ENCODE assay signal across 12 mouse cellular contexts in the genomic region with DNA sequence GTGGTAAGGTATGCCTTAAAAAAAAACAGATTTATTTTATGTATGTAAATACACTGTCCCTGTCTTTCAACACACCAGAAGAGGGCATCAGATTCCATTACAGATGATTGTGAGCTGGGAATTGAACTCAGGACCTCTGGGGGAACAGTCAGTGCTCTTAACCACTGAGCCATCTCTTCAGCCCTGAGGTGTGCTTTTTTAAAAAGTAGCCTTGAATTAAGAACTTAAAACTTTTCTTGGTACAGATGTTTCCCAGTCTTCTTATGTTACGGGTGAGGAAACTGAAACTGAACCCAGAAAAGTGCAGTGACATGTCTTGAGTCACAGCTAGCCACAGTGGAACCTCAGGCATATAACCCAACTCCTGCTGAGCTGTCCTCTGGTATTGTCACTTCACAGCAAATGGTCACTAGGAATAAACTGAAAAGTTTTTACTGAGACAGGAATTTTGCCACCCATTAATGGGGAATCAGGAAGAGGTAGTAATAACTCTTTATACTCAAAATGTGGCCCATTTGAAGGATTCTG. TPM values are rescaled to one million over a fixed set of nuclear protein-coding genes. Genes with fewer than 3 reads are reported as not detected.
DNase-seq lines count a peak whose midpoint lies in the region; ATAC-seq and TF ChIP-seq lines count a peak whose summit lies in the region.
"Had no signal": no experiment of that assay in that cellular context is flagged by ENCODE, and none has a peak within 500 bp of the region (broad histone marks: within the 10 kb centered on the region; RNA-seq: fewer than 3 reads in every experiment).

No protein-coding gene starts in this region.

- DNase-seq in liver, adult 2 months (ENCODE audit: extremely low read depth, low read depth, low spot score), result no peak
- DNase-seq in liver (no peak), MEL (ENCODE audit: low read depth, low spot score) (no peak)
- DNase-seq in T-cell, adult 2 months (ENCODE audit: low spot score), result no peak
- DNase-seq in right cerebral cortex, adult 18-20 months, result no peak
- DNase-seq: adrenal gland, postnatal 10 days; cerebellum, adult 11-12 months; gastrocnemius, postnatal 25 days had no signal

- peaks cover 5% of the 10 kb centered on the region; the same call in 1 of the 2 replicates for H3K4me1 ChIP-seq in liver, adult 2 months (ENCODE audit: control insufficient read depth, insufficient read depth, low read length)
- no peaks in the 10 kb centered on the region; a peak in 1 of 4 replicates for H3K4me1 ChIP-seq in MEL (ENCODE audit: control insufficient read depth in 1 of 2, insufficient read depth in 2 of 2, low read length in 2 of 2)
- H3K4me1 ChIP-seq: forebrain, embryonic 10.5 days; neural tube, embryonic 13.5 days had no signal

- peaks cover 6% of the 10 kb centered on the region; the same call in 1 of the 2 replicates for H3K79me2 ChIP-seq in liver, adult 2 months (ENCODE audit: control insufficient read depth, insufficient read depth, low read length)
- H3K79me2 ChIP-seq in MEL (ENCODE audit: control insufficient read depth, insufficient read depth, low read length, poor library complexity) (no peaks in the 10 kb centered on the region; the same call in 1 of the 2 replicates), macrophage (ENCODE audit: inconsistent target) (no peaks in the 10 kb centered on the region)

- ATAC-seq in erythroid progenitor cell, adult 5-6 weeks (replicated peaks; ENCODE audit: low FRiP score, poor library complexity, severe bottlenecking), result peak; percentile 22

- no peak for TF ChIP-seq EP300 in MEL (IDR thresholded peaks at IDR 0.05; ENCODE audit: low read depth in 1 of 2, low read length in 2 of 2)

- TF ChIP-seq CTCF in liver, adult 2 months (IDR thresholded peaks at IDR 0.05; ENCODE audit: low read depth, low read length), result no peak
- TF ChIP-seq CTCF in MEL (IDR thresholded peaks at IDR 0.05 in 2 of 3, conservative IDR thresholded peaks at IDR 0.05 in 1 of 3; ENCODE audit: control insufficient read depth in 1 of 3, insufficient read depth in 1 of 3, low read depth in 2 of 3, low read length in 3 of 3, poor library complexity in 1 of 3, severe bottlenecking in 1 of 3), result no peak

- no peak for TF ChIP-seq RAD21 in MEL (IDR thresholded peaks at IDR 0.05; ENCODE audit: low read depth, low read length)

- no peak overlapping the region for H3K4me3 ChIP-seq in liver, adult 2 months (ENCODE audit: insufficient read depth, low read depth, low read length)
- no peak overlapping the region for H3K4me3 ChIP-seq in MEL (ENCODE audit: control insufficient read depth in 1 of 2, insufficient read depth in 1 of 2, low read depth in 2 of 2, low read length in 2 of 2)
- H3K4me3 ChIP-seq in macrophage (ENCODE audit: inconsistent target), result no peak overlapping the region
- H3K4me3 ChIP-seq: forebrain, embryonic 10.5 days; neural tube, embryonic 13.5 days had no signal

- no peak overlapping the region for H3K9ac ChIP-seq in liver, adult 2 months (ENCODE audit: low read depth, low read length)
- no peak overlapping the region for H3K9ac ChIP-seq in MEL (ENCODE audit: control insufficient read depth, low read depth, low read length, poor library complexity, severe bottlenecking)
- H3K9ac ChIP-seq: neural tube, embryonic 13.5 days had no signal

- WGBS in liver, adult 2 months, result 84% methylated on average over 1 of the region's 1 CpGs
- WGBS in macrophage (ENCODE audit: missing documents), result 76% methylated on average over 1 of the region's 1 CpGs

- peak overlapping the region; percentile 66 for H3K27ac ChIP-seq in liver, adult 2 months (replicated peaks; ENCODE audit: insufficient read depth, low read depth, low read length)
- H3K27ac ChIP-seq in MEL (ENCODE audit: control insufficient read depth, low read depth, low read length) (no peak overlapping the region), macrophage (peak overlapping the region; percentile 64)
- H3K27ac ChIP-seq: forebrain, embryonic 10.5 days; neural tube, embryonic 13.5 days had no signal

- no peaks in the 10 kb centered on the region for H3K27me3 ChIP-seq in liver, adult 2 months (ENCODE audit: control insufficient read depth, insufficient read depth, low read length)
- H3K27me3 ChIP-seq in MEL (ENCODE audit: control insufficient read depth in 1 of 2, insufficient read depth in 2 of 2, low read length in 2 of 2), result no peaks in the 10 kb centered on the region
- H3K27me3 ChIP-seq: neural tube, embryonic 13.5 days had no signal

- no peaks in the 10 kb centered on the region for H3K9me3 ChIP-seq in MEL (replicated peaks; ENCODE audit: insufficient read depth, low read length)
- H3K9me3 ChIP-seq: forebrain, embryonic 10.5 days; neural tube, embryonic 13.5 days had no signal

- H3K36me3 ChIP-seq in liver, adult 2 months (ENCODE audit: control insufficient read depth, insufficient read depth, low read length), result peaks cover 34% of the 10 kb centered on the region
- peaks cover under 1 to 8% of the 10 kb centered on the region in 2 experiments for H3K36me3 ChIP-seq in MEL (ENCODE audit: control insufficient read depth in 1 of 2, insufficient read depth in 2 of 2, low read length in 2 of 2)
- H3K36me3 ChIP-seq in macrophage (ENCODE audit: inconsistent target), result no peaks in the 10 kb centered on the region

- no peak for TF ChIP-seq POLR2A in liver, adult 2 months (IDR thresholded peaks at IDR 0.05; ENCODE audit: extremely low read depth, insufficient read depth, low read length)
- no peak for TF ChIP-seq POLR2A in MEL (IDR thresholded peaks at IDR 0.05; ENCODE audit: control insufficient read depth in 1 of 2, insufficient read depth in 1 of 2, low read depth in 1 of 2, low read length in 2 of 2, poor library complexity in 1 of 2)

TF ChIP-seq in MEL, 35 proteins besides CTCF, POLR2A, EP300 and RAD21:
- TF ChIP-seq MEF2A (IDR thresholded peaks at IDR 0.05; ENCODE audit: extremely low read depth, insufficient replicate concordance, low read depth, low read length, poor library complexity, severe bottlenecking), result no peak
- no peak for TF ChIP-seq GATA1 (IDR thresholded peaks at IDR 0.05; ENCODE audit: low read depth, low read length)
- TF ChIP-seq TBP (IDR thresholded peaks at IDR 0.05; ENCODE audit: low read depth, low read length), result peak; percentile 54; the same call in 1 of the 2 replicates
- TF ChIP-seq CHD1 (IDR thresholded peaks at IDR 0.05; ENCODE audit: low read depth, low read length), result no peak
- no peak for TF ChIP-seq USF2 (IDR thresholded peaks at IDR 0.05; ENCODE audit: borderline replicate concordance in 1 of 2, insufficient read depth in 1 of 2, low read depth in 1 of 2, low read length in 2 of 2)
- no peak for TF ChIP-seq ZKSCAN1 (IDR thresholded peaks at IDR 0.05; ENCODE audit: low read depth, low read length)
- TF ChIP-seq MYC (IDR thresholded peaks at IDR 0.05; ENCODE audit: low read depth, low read length), result no peak
- no peak for TF ChIP-seq TCF12 (IDR thresholded peaks at IDR 0.05; ENCODE audit: low read depth, low read length)
- no peak for TF ChIP-seq ELF1 (IDR thresholded peaks at IDR 0.05; ENCODE audit: low read depth, low read length)
- peak; percentile 12; the same call in 1 of the 2 replicates for TF ChIP-seq SMC3 (IDR thresholded peaks at IDR 0.05; ENCODE audit: low read depth, low read length)
- TF ChIP-seq ZNF384 (IDR thresholded peaks at IDR 0.05; ENCODE audit: low read depth, low read length), result no peak
- TF ChIP-seq GABPA (IDR thresholded peaks at IDR 0.05; ENCODE audit: low read depth, low read length), result no peak
- TF ChIP-seq CHD2 (IDR thresholded peaks at IDR 0.05; ENCODE audit: low read length), result no peak
- no peak for TF ChIP-seq MXI1 (IDR thresholded peaks at IDR 0.05; ENCODE audit: low read depth, low read length)
- no peak for TF ChIP-seq ZC3H11A (IDR thresholded peaks at IDR 0.05; ENCODE audit: low read depth, low read length)
- TF ChIP-seq POLR2AphosphoS2 (IDR thresholded peaks at IDR 0.05; ENCODE audit: low read length), result no peak

RNA-seq across cellular contexts. Expression of a gene that starts 21.2 kb away (rescaled TPM):
- total RNA-seq in liver, adult 2 months (2014; rRNA removed), result 38.2 and 59.7 TPM in 2 replicates
- 119 and 138 TPM in 2 replicates for polyA plus RNA-seq in liver, adult 2 months (2012; rRNA removed)
- total RNA-seq in MEL (2012; rRNA removed), result 74.2 and 83.5 TPM in 2 replicates
- polyA plus RNA-seq in MEL (2012; ENCODE audit: insufficient read depth in 1 of 2, insufficient read length in 2 of 2, low read depth in 1 of 2, low replicate concordance in 2 of 2, missing spikeins in 1 of 2) (100 to 1,000 TPM in 1 of 2 experiments, not detected in 1; 385 TPM), macrophage (2018) (129 to 213 TPM (median 209 TPM) in 3 replicates)
- total RNA-seq in erythroid progenitor cell, adult 5-6 weeks (2015; ENCODE audit: low replicate concordance), result 145 and 147 TPM in 2 replicates
- 58.4 and 67.4 TPM in 2 replicates for total RNA-seq in erythroid progenitor cell, adult 5-6 weeks (2017; ENCODE audit: low replicate concordance)
- total RNA-seq in macrophage (2018; cell fraction: chromatin; rRNA removed), result 10 to 100 TPM; 15.1 to 57.1 (median 29.5) TPM
- 100 to 1,000 TPM; 159 to 254 (median 209) TPM for total RNA-seq in macrophage (2018; cell fraction: cytosol; rRNA removed)
- 100 to 1,000 TPM in 6 of 26 experiments, 10 to 100 TPM in 20; 44.0 to 133 (median 80.2) TPM for total RNA-seq in macrophage (2018; cell fraction: nucleus; rRNA removed)
